Mouse (Mus musculus) heart, embryonic 12.5 days (tissue): ENCODE results near the gene Rasd1. TPM values are rescaled to one million over a fixed set of nuclear protein-coding genes. Genes with fewer than 3 reads are reported as not detected.

Experiments
- polyA plus RNA-seq: library from polyadenylated mRNA; unstranded; fragments of >200 nt; fragmentation: Nextera tagmentation; extraction: Ambion mirVana; gene quantifications from 2 replicates; pipeline ENCODE4 v1.2.1, GENCODE M21; 2016

Rasd1 gene
- polyA plus RNA-seq, 1 experiment from 2014 or later: 13.5 TPM

Other genes with a start within 250 kb of the Rasd1 start
- gene Pld6, start 177.3 kb downstream of the Rasd1 start, polyA plus RNA-seq: 3.9 and 4.6 TPM in 2 replicates
- gene Flcn, start 154.9 kb downstream of the Rasd1 start, polyA plus RNA-seq: 25.1 and 26.5 TPM in 2 replicates
- gene Nt5m, start 125.5 kb downstream of the Rasd1 start, polyA plus RNA-seq: 35.7 and 36.2 TPM in 2 replicates
- gene Cops3, start 125.1 kb downstream of the Rasd1 start, polyA plus RNA-seq: 158 and 163 TPM in 2 replicates
- gene Med9, start 16.7 kb downstream of the Rasd1 start, polyA plus RNA-seq: 46.5 and 48.2 TPM in 2 replicates
- 11.7 and 12.6 TPM in 2 replicates for gene Pemt, start 81.5 kb upstream of the Rasd1 start, polyA plus RNA-seq
- 22.2 and 29.9 TPM in 2 replicates for gene Rai1, start 140.1 kb upstream of the Rasd1 start, polyA plus RNA-seq